Mouse (Mus musculus) right cerebral cortex, postnatal 4 days (tissue): ENCODE data around the gene Cenpt.

ENCODE experiments used
- DNase-seq: peaks from one replicate; pipeline ENCODE4 v3.0.0-alpha.2; 2022

Cenpt gene

DNA sequence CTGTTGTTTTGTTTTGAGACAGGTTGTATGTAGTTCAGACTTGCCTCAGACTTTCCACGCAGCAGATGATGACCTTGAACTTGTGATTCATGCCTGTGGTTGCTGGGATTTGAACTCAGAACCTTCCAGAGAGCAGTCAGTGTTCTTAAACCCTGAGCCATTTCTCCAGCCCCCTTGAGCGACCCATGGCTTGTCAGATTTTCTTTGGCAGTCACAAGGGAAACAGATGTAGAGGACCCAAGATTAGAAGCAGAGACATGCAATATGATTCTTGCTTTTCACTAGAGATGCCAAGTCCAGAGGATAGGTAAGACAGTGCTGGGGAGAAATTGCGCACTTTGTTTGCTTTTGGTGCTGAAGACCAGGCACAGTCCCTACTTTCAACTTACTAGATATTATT, at the start of gene Cenpt:
Gene Cenpt, minus strand, starts transcription at position 101 of the 400 bp plus-strand sequence.
- no peak for DNase-seq

DNA sequence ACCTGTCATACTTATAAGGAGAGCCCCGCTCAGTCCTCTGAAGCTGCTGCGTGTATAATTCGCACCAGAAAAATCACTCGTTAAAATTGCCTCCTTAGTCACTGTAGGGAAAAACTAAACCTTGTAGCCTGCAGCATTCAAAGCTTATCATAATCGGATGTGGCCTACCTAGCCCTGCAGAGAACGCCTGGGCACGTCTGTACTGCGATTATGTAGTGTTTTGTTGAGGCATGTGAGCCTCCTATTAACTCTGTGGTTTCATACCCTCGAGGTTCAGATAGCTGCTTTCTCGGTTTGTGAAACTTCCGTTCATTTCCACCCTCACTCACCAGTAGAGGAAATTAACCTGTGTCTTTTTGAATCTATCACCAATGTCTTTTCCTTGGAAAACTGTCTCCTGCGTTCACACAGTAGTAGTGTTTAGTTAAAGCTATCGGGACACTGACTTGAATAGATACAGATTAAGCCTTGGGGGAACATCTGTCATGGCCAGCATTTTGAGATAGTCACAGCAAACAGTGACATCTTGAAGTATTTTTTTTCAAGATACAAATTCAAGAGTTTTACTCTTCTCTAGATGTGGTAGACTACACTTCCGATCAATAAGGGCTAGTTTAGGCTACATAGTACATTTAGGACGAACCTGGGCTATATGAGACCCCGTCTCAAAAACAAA, 48.0 kb upstream of the Cenpt start:
- no peak for DNase-seq

DNA sequence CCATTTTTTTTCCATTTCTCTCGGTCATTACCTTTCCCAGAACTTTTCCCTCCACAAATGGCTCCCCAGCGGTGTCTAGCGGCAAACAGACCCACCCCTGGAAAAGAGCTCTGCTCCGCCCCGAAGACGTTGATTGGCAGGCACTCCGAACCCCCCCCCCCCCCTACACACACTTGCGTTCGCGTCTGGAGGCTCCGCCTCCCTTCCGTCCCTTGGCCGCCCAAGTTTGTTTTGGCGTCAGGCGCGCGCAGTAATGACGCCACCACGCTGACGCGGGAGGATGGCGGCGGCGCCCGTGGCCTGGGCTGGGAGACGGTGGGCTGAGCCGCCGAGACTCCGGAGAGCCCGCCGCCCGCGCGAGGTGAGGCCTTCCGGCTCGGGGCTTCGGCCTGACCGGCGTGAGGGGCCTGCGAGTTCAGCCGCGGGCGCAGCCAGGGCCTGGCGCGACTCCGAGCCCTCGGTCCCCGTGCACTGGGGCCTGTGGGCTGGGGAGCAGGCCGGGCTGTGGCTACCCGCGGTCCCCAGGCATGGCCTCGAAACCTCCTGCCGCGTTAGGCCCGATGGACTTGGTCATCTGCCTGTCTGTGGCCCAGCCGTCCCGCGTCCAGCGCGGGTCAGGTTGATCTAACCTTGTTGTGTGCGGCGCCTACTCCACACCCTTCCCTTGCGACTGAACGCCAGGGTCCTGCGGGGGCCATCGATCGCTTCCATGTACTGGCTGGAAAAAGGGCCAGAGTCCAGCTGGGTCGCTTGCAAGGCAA, 47.3 kb upstream of the Cenpt start, which contains the start of gene Pskh1:
Gene Pskh1, plus strand, starts transcription at position 262 of the 761 bp plus-strand sequence.
- peak; percentile 94 for DNase-seq

DNA sequence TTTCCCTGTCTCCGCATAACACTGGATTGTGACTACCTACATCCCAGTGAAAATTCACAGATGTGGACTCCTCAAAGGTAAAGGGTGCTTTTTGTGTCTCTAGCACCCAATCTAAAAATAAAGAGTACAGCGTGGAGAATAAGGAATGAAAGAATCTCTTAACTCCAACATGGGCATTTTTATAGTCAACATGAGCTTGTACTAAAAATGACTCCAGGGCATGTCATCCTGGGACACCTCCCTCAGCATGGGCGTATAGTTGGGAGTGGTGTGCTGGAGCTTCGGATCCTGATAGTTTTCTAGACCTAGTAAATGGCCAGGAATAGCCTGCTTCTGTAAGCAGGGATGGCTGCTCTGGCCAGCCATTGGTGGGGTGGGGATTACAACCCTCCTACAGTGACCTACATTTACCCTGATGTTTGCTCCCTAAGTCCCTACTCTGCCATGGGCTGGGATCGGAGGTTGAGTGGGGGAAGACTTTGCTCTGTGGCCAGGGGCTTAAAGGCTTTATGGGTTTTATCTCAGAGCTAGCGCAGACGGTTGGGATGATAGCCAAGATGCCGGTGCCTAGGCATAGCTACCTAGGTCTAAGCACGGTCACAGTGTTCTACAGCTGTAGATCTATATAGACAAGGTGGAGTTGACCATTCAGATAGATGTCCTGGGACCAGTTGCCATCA, 44.9 kb upstream of the Cenpt start:
- no peak for DNase-seq

DNA sequence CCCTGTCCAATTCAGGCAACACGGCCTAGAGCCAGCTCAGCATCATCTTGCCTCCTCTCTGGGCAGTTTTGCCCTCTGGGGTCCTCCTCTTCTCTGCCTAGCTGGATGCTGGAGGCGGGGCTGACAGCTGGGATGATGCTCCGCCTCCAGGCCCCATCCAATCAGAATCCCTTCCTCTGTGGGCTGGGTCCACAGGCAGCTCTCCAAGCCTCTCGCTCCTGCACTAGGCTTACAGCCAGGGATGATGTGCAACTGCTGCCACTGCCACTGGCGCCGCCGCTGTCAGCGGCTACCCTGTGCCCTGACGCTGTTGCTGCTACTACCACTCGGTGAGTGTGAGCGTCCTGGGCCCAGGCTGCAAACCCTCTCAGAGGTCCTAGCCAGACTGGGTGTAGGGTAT, 40.3 kb upstream of the Cenpt start, which contains the start of gene Nrn1l:
Gene Nrn1l, plus strand, starts transcription at position 229 of the 400 bp plus-strand sequence.
- peak; percentile 66 for DNase-seq

DNA sequence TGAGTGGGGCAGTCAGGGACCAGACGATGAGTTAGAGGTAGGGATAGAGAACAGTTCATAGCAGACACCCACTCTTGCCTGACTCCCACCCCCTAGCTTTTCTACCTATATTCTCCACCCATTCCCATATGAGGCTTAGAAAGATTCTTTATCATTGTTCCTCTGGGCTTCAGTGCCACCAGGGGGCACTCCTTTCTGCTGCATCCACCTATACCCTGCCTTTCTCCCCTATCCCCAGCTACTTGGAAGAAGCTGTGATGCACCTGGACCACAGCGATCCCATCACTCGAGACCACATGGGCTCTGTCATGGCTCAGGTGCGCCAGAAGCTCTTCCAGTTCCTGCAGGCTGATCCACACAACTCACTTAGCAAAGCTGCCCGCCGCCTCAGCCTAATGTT, 39.4 kb upstream of the Cenpt start:
- peak; percentile 29 for DNase-seq

DNA sequence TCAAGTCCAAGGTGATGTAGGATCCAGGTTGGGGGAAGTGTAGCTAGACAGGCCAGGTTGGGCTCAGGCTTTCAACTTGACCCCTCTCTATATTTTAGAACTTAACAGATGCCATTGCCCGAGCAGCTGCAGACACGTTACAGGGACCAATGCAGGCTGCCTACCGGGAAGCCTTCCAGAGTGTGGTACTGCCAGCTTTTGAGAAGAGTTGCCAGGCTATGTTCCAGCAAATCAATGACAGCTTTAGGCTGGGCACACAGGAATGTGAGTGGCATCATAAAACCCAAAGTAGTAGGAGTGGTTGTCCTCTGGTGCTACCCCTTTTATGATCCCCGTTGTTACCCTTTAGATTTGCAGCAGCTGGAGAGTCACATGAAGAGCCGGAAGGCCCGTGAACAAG, 37.8 kb upstream of the Cenpt start:
- no peak for DNase-seq

DNA sequence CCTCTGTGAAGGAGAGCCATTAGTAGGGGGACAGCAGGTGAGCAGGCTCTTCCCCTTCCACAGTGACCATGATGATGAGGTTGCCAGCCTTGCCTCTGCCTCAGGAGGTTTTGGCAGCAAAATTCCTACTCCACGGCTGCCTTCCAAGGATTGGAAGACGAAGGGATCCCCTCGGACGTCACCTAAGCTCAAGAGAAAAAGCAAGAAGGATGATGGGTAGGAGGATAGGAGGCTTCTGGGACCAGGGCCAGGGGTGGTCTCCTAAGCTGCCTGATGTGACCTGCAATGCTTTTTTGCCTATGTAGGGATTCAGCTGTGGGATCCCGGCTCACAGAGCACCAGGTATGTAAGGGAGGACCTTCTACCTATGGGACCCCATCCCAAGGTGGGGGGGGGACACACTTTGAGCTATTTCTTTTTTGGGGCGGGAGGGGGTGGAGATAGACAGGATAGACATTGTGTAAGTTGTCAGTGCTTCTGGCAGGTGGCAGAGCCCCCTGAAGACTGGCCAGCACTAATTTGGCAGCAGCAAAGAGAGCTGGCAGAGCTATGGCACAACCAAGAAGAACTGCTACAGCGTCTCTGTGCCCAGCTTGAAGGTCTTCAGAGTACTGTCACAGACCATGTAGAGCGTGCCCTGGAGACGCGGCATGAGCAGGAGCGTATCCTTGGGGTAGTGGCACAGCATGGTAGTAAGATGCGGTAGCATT, 36.8 kb upstream of the Cenpt start:
- DNase-seq, result no peak

DNA sequence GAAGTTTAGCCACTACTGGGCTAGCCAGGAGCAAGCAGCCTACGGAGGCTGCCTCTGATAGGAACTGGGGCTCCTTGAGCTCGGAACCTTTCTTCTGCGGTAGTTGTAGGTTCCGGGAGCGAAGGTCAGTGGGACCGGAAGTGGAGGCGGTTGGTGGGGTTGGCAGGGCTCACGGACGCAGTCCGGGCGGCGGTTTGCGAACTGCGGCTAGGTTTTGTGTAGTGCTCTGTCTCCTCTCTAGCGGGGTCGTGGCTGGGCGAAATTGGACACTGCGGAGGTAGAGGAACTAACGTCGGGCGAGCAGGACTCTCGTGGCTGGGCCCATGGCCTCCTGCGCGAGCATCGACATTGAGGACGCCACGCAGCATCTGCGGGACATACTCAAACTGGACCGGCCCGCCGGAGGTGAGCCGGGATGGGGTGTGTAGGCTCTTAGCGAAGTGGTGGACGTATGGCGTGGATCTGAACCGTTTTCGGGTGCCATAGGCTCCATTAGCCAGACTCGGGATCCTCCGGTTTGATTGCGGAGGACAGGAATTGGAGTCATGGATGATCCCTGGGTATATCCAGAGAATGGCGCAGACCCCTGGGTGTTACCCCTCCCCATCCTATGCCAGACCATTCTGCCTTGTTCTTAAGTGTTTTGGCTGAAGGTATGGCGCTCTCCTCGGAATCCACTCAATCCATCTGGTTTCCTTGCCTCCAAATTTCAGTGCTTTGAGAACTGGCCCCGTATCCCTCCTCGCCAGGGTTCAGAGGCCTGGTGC, 27.9 kb upstream of the Cenpt start, which contains the start of gene Edc4:
Gene Edc4, plus strand, starts transcription at position 128 of the 767 bp plus-strand sequence.
- DNase-seq, result peak; percentile 84

DNA sequence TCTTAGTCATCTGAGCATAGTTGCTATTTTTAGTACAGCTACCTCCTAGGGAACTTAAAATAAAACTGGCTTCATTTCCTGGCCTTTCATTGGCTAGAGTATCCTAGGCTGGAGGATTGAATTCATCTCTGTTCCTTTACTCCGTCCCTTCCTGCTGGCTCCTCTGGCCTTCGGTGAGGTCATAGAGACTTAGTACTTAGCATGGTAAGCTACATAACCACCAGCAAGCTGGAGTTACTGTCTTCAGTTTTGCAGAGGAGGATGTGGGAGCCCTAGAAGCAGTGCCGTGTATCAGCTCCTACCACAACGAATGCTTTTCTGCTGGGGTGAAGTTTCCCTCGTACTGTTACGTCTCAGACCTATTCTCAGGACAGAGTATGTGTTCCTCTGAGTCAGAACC, 21.2 kb upstream of the Cenpt start:
- DNase-seq, result no peak

DNA sequence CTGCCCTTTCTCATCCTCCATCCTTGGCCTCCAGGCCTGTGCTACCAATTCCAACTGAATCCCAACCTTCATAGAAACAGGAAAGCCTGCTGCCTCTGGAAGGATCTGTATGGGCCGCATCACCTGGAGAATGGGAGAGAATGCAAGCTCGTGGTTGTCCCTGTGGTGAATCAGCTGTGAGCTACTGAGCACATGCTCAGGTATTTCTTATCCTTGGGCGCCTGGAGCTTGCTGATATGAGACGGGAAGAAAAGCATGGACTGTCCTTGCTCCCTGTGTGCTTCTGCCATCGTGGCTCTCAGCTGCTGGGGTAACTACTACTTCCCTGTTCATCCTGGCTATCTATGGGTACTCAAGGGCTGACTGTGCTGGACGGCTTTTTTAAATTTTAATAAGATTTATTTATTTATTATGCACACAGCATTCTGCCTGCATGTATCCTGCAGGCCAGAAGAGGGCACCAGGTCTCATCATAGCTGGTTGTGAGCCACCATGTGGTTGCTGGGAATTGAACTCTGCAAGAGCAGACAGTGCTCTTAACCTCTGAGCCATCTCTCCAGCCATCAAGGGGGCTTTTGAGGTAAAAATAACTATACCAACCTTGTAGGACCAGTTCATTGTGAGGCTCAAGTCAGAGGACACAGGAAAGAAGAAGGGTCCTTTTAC, 13.4 kb upstream of the Cenpt start:
- DNase-seq, result no peak

DNA sequence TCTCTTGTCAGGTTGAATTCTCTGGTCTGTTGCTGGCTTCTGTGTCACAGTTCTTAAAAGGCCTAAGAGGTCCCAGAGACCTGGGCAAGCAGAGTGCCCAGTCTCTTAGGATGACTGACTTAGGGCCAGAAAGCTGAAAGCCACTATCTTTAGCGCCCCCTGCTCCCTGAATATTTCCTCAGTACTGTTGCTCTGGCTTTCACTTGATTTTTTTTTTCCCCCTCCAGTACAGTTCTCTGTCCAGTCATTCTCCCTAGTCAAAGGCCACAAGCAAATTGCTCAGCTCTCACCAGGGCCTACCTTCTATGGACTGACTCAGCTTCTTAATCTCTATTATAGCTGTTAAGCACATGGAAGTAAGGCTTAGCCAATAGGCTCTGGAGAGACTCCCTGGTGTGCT, 8.9 kb upstream of the Cenpt start:
- DNase-seq, result no peak

DNA sequence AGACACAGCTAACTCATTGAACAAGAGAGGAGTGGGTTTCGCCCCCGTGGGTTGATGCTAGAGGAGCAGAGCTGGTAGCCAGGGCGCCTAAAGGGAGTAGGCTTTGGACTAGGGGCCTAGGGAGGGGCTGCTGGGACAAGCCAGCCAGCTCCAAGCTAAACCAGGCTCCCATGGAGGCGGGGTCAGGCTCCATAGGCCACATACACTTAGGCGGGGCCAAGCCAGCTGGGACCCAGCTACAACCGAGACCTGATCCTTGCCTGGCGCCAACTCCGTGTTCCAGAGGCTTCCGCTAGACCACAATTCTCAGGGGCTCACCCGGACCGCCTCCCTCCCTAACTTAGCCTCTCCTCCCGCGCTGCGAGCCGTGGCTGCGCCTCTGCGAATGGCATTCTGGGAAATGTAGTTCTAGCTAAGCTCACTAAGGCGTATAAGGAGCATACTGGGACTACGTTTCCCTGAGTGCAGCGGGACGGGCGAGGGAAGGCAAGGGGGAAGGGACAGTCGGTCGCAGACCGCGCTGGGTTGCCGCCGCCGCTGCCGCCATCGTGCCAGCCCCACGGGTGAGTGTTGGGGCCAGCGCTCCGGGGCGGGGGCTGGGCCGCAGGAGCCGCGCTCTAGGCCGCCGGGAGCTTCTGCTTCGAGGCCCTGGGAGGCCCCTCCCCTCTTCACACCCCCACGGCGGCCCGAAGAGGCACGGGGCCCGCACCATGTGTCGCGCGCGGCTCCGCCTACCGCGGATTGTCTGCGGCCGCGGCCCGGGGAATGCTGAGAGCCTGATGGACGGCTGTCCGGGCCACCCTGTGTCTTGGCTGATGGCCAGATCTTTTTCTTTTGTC, 7.3 kb upstream of the Cenpt start, which contains the start of gene Nutf2:
Gene Nutf2, plus strand, starts transcription at position 438 of the 839 bp plus-strand sequence.
- peak; percentile 83 for DNase-seq

DNA sequence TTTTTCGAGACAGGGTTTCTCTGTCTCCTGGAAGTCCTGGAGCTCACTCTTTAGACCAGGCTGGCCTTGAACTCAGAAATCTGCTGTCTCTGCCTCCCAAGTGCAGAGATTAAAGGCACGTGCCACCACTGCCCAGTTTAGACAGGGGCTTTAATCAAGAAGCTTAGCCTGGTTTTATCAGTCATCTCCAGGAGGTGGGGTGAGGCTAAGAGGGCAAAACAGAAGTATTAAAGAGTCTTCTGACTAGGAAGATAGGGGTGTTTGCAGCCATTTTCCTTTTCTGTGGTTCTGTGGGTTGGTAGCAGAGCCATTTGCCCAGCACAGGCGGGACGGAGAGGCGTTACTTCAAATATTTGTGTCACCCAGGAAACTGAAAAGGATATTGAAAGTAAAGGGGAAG, 6.2 kb upstream of the Cenpt start:
- no peak for DNase-seq

DNA sequence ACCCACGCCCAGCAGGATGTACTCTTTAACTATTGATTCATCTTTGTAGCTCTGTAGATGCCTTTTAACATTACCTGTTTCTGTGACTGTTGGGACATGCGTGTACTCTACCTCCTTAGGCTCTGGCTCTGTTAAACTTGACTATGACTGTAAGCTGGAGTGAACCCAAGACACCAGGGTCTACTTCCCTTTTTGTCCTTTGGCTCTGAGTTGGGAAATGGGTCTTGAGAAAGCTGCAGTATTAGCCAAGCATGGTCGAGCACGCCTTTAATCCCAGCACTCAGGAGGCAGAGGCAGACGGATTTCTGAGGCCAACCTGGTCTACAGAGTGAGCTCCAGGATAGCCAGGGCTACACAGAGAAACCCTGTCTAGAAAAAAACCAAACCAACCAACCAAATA, 5.4 kb upstream of the Cenpt start:
- no peak for DNase-seq

DNA sequence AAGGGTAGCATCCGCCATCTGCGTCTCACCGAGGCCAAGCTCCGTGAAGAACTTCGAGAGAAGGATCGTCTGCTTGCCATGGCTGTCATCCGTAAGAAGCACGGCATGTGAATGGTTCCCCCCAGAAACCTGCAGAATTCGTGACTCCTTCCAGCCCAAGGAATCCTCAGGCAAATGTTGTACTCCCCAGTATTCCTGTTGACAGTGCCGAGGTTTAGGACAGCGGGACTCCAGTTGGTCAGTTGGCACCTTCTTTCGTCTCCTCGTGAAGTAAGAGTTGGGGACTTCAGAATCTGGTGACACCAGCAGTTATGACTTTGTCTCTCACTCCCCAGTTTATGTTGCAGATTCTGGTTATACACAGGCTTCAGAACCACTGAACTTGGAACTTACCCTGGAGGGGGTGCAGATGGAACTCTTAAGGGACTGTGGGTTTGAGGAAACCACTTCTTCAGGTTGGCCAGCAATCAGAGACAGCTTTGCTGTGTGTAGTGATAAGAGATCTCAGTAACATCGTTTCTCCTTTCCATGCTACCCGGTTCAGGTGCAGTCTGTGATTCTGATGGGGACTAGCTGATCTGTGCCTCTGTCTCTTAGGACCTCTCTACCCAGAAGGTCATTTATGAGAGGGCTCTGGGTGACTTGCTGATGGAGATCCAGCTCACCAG, 3.2 kb upstream of the Cenpt start:
- no peak for DNase-seq

DNA sequence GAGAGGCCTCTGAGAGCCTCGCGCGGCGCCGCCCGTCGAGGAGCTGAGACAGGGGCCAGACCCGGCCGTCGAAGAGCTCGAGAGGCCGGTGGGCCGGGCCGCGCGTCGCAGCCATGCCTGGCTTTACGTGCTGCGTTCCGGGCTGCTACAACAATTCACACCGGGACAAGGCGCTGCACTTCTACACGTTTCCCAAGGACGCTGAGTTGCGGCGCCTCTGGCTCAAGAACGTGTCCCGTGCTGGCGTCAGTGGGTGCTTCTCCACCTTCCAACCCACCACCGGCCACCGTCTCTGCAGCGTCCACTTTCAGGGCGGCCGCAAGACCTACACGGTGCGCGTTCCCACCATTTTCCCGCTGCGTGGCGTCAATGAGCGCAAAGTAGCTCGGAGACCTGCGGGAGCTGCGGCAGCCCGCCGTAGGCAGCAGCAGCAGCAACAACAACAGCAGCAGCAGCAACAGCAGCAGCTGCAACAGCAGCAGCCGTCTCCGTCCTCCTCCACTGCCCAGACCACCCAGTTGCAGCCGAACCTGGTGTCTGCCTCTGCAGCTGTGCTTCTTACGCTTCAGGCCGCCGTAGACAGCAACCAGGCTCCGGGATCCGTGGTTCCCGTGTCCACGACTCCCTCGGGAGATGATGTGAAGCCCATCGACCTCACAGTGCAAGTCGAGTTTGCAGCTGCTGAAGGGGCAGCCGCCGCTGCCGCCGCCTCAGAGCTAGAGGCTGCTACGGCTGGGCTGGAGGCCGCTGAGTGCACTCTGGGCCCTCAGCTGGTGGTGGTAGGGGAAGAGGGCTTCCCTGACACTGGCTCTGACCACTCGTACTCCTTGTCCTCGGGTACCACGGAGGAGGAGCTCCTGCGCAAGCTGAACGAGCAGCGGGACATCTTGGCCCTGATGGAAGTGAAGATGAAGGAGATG, 2.4 kb upstream of the Cenpt start:
- peak; percentile 60 for DNase-seq

DNA sequence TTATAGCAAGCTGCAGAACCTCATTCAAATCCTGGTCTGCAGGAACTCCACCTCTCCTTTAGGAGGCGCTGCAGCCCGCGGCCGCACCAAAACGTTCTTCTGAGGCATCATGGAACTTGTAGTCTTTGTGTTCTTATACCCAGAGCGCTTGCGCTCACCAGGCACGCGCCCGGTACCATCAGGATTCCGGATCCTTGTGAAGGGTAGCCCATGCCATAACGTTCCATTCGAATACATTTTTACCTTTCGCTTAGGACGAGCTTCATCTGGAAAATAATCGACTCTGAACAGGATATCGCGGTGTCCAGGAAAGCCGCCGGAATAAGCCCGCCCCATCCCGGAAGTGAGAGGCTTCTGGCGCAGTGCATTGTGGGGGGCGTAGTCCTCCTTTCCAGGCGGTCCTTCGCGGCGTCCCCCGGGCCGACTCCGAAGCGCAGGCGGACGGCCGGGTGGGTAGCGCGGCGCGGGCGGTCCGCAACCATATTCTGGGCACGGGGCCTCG, 1.7 kb upstream of the Cenpt start, which contains the start of gene Thap11:
Gene Thap11, plus strand, starts transcription at position 418 of the 502 bp plus-strand sequence.
- DNase-seq, result peak; percentile 89

DNA sequence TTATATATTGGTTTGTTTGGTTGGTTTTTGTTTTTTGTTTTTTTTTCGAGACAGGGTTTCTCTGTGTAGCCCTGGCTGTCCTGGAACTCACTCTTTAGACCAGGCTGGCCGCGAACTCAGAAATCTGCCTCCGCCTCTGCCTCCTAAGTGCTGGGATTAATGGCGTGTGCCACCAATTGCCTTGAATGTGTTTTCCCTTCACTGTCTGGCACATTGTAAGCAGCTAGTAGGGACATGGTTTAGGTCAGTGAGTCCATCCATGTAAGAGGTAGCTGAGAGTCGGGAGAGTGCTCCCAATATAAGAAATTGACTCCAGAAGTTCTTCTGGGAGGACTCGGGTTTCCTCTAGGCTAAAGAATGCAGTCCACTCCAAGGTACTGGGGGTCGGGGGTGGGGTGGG, 1.2 kb upstream of the Cenpt start:
- DNase-seq, result peak; percentile 9
